20 mouse cellular contexts compared by ENCODE assay signal in the genomic region with DNA sequence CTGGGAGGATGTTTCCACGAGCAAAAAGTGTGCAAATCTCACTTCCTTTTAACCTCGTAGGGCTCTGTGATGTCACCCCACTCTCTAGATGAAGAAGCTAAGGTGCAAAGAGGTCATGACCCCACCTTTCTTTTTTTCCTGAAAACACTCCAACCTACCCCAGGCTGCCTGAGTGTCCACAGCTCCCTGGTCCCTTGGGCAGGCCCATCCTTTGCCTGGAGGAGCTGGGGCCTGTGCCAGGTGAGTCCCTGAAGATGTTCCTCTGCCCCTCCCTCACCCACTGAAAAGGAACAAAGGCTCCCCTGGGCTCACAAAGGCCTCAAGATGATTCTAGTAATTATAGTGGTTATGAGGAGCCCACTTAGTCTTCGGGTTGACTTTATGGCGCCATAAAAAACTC. TPM values are rescaled to one million over a fixed set of nuclear protein-coding genes. Genes with fewer than 3 reads are reported as not detected.
DNase-seq lines count a peak whose midpoint lies in the region; ATAC-seq and TF ChIP-seq lines count a peak whose summit lies in the region.
"Had no signal": no experiment of that assay in that cellular context is flagged by ENCODE, and none has a peak within 500 bp of the region (broad histone marks: within the 10 kb centered on the region; RNA-seq: fewer than 3 reads in every experiment).

No protein-coding gene starts in this region.

- no peak for TF ChIP-seq POLR2A in spleen, adult 2 months (IDR thresholded peaks at IDR 0.05; ENCODE audit: low read depth, low read length)

- 0 out of 2 replicates have a peak overlapping the region, but pooled peaks have one; percentile 0 for H3K9ac ChIP-seq in forebrain, embryonic 16.5 days (replicated peaks; ENCODE audit: low read depth, low read length)
- no peak overlapping the region for H3K9ac ChIP-seq in forebrain, embryonic 11.5 days (ENCODE audit: low read length)
- H3K9ac ChIP-seq in hindbrain, postnatal 0 days (replicated peaks; ENCODE audit: low read length): no peak overlapping the region
- no peak overlapping the region for H3K9ac ChIP-seq in intestine, embryonic 15.5 days
- H3K9ac ChIP-seq: embryonic facial prominence, embryonic 12.5 days; forebrain, postnatal 0 days had no signal

- H3K27ac ChIP-seq in forebrain, embryonic 16.5 days (ENCODE audit: low read length): no peak overlapping the region
- no peak overlapping the region for H3K27ac ChIP-seq in forebrain, embryonic 11.5 days (ENCODE audit: low read depth, low read length)
- H3K27ac ChIP-seq in hindbrain, postnatal 0 days: peak overlapping the region; percentile 72; the same call in 1 of the 2 replicates
- H3K27ac ChIP-seq in hindbrain, embryonic 10.5 days: no peak overlapping the region
- H3K27ac ChIP-seq in spleen, adult 2 months (ENCODE audit: insufficient read depth, low read length): 0 out of 2 replicates have a peak overlapping the region, but pooled peaks have one; percentile 11
- H3K27ac ChIP-seq in intestine, embryonic 15.5 days: no peak overlapping the region
- H3K27ac ChIP-seq: embryonic facial prominence, embryonic 12.5 days had no signal

- no peak overlapping the region for H3K4me3 ChIP-seq in forebrain, embryonic 16.5 days (replicated peaks; ENCODE audit: low read length)
- no peak overlapping the region for H3K4me3 ChIP-seq in forebrain, embryonic 11.5 days (ENCODE audit: low read depth, low read length)
- H3K4me3 ChIP-seq in hindbrain, postnatal 0 days (ENCODE audit: low read length): no peak overlapping the region
- no peak overlapping the region for H3K4me3 ChIP-seq in hindbrain, embryonic 10.5 days
- no peak overlapping the region for H3K4me3 ChIP-seq in spleen, adult 2 months (ENCODE audit: extremely low read depth, insufficient read depth, insufficient read length)
- no peak overlapping the region for H3K4me3 ChIP-seq in intestine, embryonic 15.5 days (replicated peaks)
- H3K4me3 ChIP-seq: embryonic facial prominence, embryonic 12.5 days; heart, adult 2 months; heart, embryonic 13.5 days; midbrain, embryonic 10.5 days had no signal

- H3K4me1 ChIP-seq in forebrain, embryonic 16.5 days (replicated peaks; ENCODE audit: control insufficient read depth, insufficient read depth, low read length): peaks cover 15% of the 10 kb centered on the region
- H3K4me1 ChIP-seq in forebrain, embryonic 11.5 days (replicated peaks; ENCODE audit: control insufficient read depth, insufficient read depth, low read length): peaks cover 2% of the 10 kb centered on the region; the same call in 1 of the 2 replicates
- peaks cover 16% of the 10 kb centered on the region for H3K4me1 ChIP-seq in hindbrain, postnatal 0 days (ENCODE audit: insufficient read depth, low read length)
- H3K4me1 ChIP-seq in hindbrain, embryonic 10.5 days (replicated peaks): peaks cover 30% of the 10 kb centered on the region
- H3K4me1 ChIP-seq in spleen, adult 2 months (ENCODE audit: control insufficient read depth, insufficient read depth, insufficient read length): peaks cover 28% of the 10 kb centered on the region; the same call in 1 of the 2 replicates
- peaks cover 10% of the 10 kb centered on the region for H3K4me1 ChIP-seq in intestine, embryonic 15.5 days (replicated peaks)

- H3K36me3 ChIP-seq in forebrain, embryonic 16.5 days (ENCODE audit: control insufficient read depth, insufficient read depth): no peaks in the 10 kb centered on the region
- H3K36me3 ChIP-seq in forebrain, embryonic 11.5 days (ENCODE audit: control insufficient read depth, insufficient read depth, low read length): no peaks in the 10 kb centered on the region
- H3K36me3 ChIP-seq in hindbrain, postnatal 0 days (ENCODE audit: insufficient read depth, low read length): no peaks in the 10 kb centered on the region
- peaks cover 6% of the 10 kb centered on the region for H3K36me3 ChIP-seq in hindbrain, embryonic 10.5 days
- H3K36me3 ChIP-seq in spleen, adult 2 months (ENCODE audit: control insufficient read depth, insufficient read depth, low read length): no peaks in the 10 kb centered on the region
- no peaks in the 10 kb centered on the region; the same call in 1 of the 2 replicates for H3K36me3 ChIP-seq in splenic B cell, adult 2 months (ENCODE audit: control insufficient read depth, insufficient read depth, low read length, poor library complexity, severe bottlenecking)
- no peaks in the 10 kb centered on the region for H3K36me3 ChIP-seq in intestine, embryonic 15.5 days
- H3K36me3 ChIP-seq: embryonic facial prominence, embryonic 12.5 days had no signal

- 79% methylated on average over 4 of the region's 4 CpGs for WGBS in forebrain, embryonic 16.5 days
- WGBS in forebrain, embryonic 11.5 days: 84% methylated on average over 4 of the region's 4 CpGs
- 70% methylated on average over 4 of the region's 4 CpGs for WGBS in hindbrain, postnatal 0 days
- WGBS in hindbrain, embryonic 10.5 days: 79% methylated on average over 4 of the region's 4 CpGs
- WGBS in spleen, adult 2 months: 40% methylated on average over 4 of the region's 4 CpGs
- WGBS in intestine, embryonic 15.5 days: 53% methylated on average over 4 of the region's 4 CpGs

- H3K4me2 ChIP-seq in forebrain, embryonic 16.5 days (ENCODE audit: low read length): no peak overlapping the region
- no peak overlapping the region for H3K4me2 ChIP-seq in forebrain, embryonic 11.5 days (ENCODE audit: low read depth, low read length, severe bottlenecking)
- no peak overlapping the region for H3K4me2 ChIP-seq in hindbrain, postnatal 0 days (ENCODE audit: low read depth, low read length)
- H3K4me2 ChIP-seq in intestine, embryonic 15.5 days (replicated peaks): no peak overlapping the region
- H3K4me2 ChIP-seq: embryonic facial prominence, embryonic 12.5 days; heart, embryonic 13.5 days had no signal

- DNase-seq in forebrain, embryonic 11.5 days (ENCODE audit: low spot score): no peak
- DNase-seq in hindbrain, postnatal 0 days (ENCODE audit: low spot score): no peak
- DNase-seq in hindbrain, embryonic 10.5 days (ENCODE audit: low spot score): no peak
- no peak for DNase-seq in spleen, adult 2 months (ENCODE audit: low read depth in 1 of 2, low spot score in 2 of 2)
- no peak for DNase-seq in spleen, adult 18-20 months
- peak; percentile 48 for DNase-seq in splenic B cell, adult 2 months (ENCODE audit: low read depth, low spot score)
- DNase-seq: adrenal gland, adult 8-10 months; forebrain, postnatal 0 days; gastrocnemius, postnatal 36 days; heart, adult 2 months; heart, postnatal 36 days; kidney, postnatal 14 days; right cerebral cortex, postnatal 14 days; thymus, postnatal 25 days had no signal

- H3K9me3 ChIP-seq in forebrain, embryonic 16.5 days (ENCODE audit: control insufficient read depth, low read length): no peaks in the 10 kb centered on the region
- H3K9me3 ChIP-seq in forebrain, embryonic 11.5 days (ENCODE audit: control insufficient read depth, low read length): no peaks in the 10 kb centered on the region
- no peaks in the 10 kb centered on the region for H3K9me3 ChIP-seq in hindbrain, postnatal 0 days (ENCODE audit: low read length)
- H3K9me3 ChIP-seq in hindbrain, embryonic 10.5 days: no peaks in the 10 kb centered on the region
- no peaks in the 10 kb centered on the region for H3K9me3 ChIP-seq in intestine, embryonic 15.5 days
- H3K9me3 ChIP-seq: embryonic facial prominence, embryonic 12.5 days; heart, embryonic 13.5 days; midbrain, embryonic 10.5 days had no signal

- no peak for ATAC-seq in forebrain, embryonic 16.5 days
- no peak for ATAC-seq in forebrain, embryonic 11.5 days (replicated peaks; ENCODE audit: low FRiP score)
- ATAC-seq in hindbrain, postnatal 0 days: no peak
- no peak for ATAC-seq in intestine, embryonic 15.5 days
- ATAC-seq: activated CD4-positive, CD25-positive, alpha-beta regulatory T cell, adult 4 months had no signal

- TF ChIP-seq CTCF in hindbrain, postnatal 0 days (IDR thresholded peaks at IDR 0.05; ENCODE audit: low read depth): no peak
- TF ChIP-seq CTCF in spleen, adult 2 months (IDR thresholded peaks at IDR 0.05; ENCODE audit: extremely low read depth, insufficient read depth, insufficient read length, insufficient replicate concordance): no peak

- no peaks in the 10 kb centered on the region for H3K27me3 ChIP-seq in forebrain, embryonic 16.5 days (replicated peaks; ENCODE audit: control insufficient read depth, insufficient read depth, low read length)
- H3K27me3 ChIP-seq in forebrain, embryonic 11.5 days (ENCODE audit: control insufficient read depth, insufficient read depth, low read length): no peaks in the 10 kb centered on the region
- no peaks in the 10 kb centered on the region for H3K27me3 ChIP-seq in hindbrain, postnatal 0 days (ENCODE audit: insufficient read depth, low read length)
- no peaks in the 10 kb centered on the region for H3K27me3 ChIP-seq in hindbrain, embryonic 10.5 days (ENCODE audit: insufficient read depth, poor library complexity, severe bottlenecking)
- H3K27me3 ChIP-seq in spleen, adult 2 months (ENCODE audit: control insufficient read depth, insufficient read depth, low read length): no peaks in the 10 kb centered on the region
- H3K27me3 ChIP-seq in splenic B cell, adult 2 months (ENCODE audit: control insufficient read depth, insufficient read depth, low read length, poor library complexity, severe bottlenecking): no peaks in the 10 kb centered on the region
- H3K27me3 ChIP-seq in intestine, embryonic 15.5 days (replicated peaks): no peaks in the 10 kb centered on the region
- H3K27me3 ChIP-seq: embryonic facial prominence, embryonic 12.5 days; heart, embryonic 13.5 days had no signal

RNA-seq across cellular contexts. Expression of a gene that starts 40.5 kb away (rescaled TPM):
- 7.9 and 8.1 TPM in 2 replicates for polyA plus RNA-seq in forebrain, embryonic 16.5 days (2015; fragmentation: Nextera tagmentation; extraction: Ambion mirVana)
- polyA plus RNA-seq in forebrain, embryonic 11.5 days (2014; fragmentation: Nextera tagmentation; extraction: Ambion mirVana): 38.5 and 47.9 TPM in 2 replicates
- total RNA-seq in hindbrain, postnatal 0 days (2014; rRNA removed): 30.4 and 32.7 TPM in 2 replicates
- polyA plus RNA-seq in hindbrain, postnatal 0 days (2015; fragmentation: Nextera tagmentation; extraction: Ambion mirVana): 10.0 and 11.3 TPM in 2 replicates
- polyA plus RNA-seq in hindbrain, embryonic 10.5 days (2016; fragmentation: Nextera tagmentation; extraction: Ambion mirVana): 8.6 and 10.3 TPM in 2 replicates
- 8.0 and 8.3 TPM in 2 replicates for polyA plus RNA-seq in spleen, adult 2 months (2012; rRNA removed)
- 15.3 and 25.1 TPM in 2 replicates for polyA plus RNA-seq in intestine, embryonic 15.5 days (2015; fragmentation: Nextera tagmentation; extraction: Ambion mirVana)

RNA-seq across cellular contexts. Expression of a gene that starts 57.3 kb away (rescaled TPM):
- 166 and 180 TPM in 2 replicates for polyA plus RNA-seq in forebrain, embryonic 16.5 days (2015; fragmentation: Nextera tagmentation; extraction: Ambion mirVana)
- polyA plus RNA-seq in forebrain, embryonic 11.5 days (2014; fragmentation: Nextera tagmentation; extraction: Ambion mirVana): 132 and 135 TPM in 2 replicates
- 133 and 146 TPM in 2 replicates for total RNA-seq in hindbrain, postnatal 0 days (2014; rRNA removed)
- polyA plus RNA-seq in hindbrain, postnatal 0 days (2015; fragmentation: Nextera tagmentation; extraction: Ambion mirVana): 177 and 182 TPM in 2 replicates
- polyA plus RNA-seq in hindbrain, embryonic 10.5 days (2016; fragmentation: Nextera tagmentation; extraction: Ambion mirVana): 115 and 125 TPM in 2 replicates
- polyA plus RNA-seq in spleen, adult 2 months (2012; rRNA removed): 37.4 and 55.2 TPM in 2 replicates
- 88.3 and 96.4 TPM in 2 replicates for polyA plus RNA-seq in intestine, embryonic 15.5 days (2015; fragmentation: Nextera tagmentation; extraction: Ambion mirVana)

Comparison
In these comparisons a context has a peak if more than half of its experiments do, and no peak if none do; other contexts are left out.
1. H3K27ac ChIP-seq: peak in hindbrain, postnatal 0 days (single experiment) and spleen, adult 2 months (single experiment); none in forebrain, embryonic 16.5 days (single experiment), forebrain, embryonic 11.5 days (single experiment), hindbrain, embryonic 10.5 days (single experiment) and intestine, embryonic 15.5 days (single experiment).